Mouse (Mus musculus) E14TG2a.4 (cell line): ENCODE measurements around the gene Tmtc4.

Source experiments
- CTCF ChIP-seq: conservative IDR thresholded peaks from 2 replicates; pipeline ENCODE4 v1.5.1; 2014; ENCODE audit warnings: low read length
- POU5F1 ChIP-seq: IDR thresholded peaks from 2 replicates; pipeline ENCODE4 v1.6.1; 2014; ENCODE audit warnings: low read length, borderline replicate concordance

DNA sequence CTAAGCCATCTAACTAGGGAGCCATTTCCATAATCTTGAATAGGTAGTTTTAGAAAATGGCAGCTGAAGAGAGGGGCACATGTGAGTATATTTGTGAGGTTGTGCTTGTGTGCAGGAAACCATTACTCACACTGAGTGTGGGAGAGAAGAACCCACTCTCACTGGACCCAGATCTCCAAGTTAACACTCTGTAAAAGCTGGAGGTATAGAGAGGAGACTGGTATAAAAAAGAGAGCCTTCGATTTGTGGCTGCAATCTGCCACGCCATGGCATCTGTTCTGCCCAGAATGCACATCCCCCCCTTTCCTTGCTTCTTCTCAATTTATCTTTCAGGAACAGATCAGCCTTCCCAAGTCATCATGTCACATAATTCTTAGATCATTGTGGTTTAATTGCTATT is 24.8 kb upstream of the Tmtc4 start:
- TF ChIP-seq CTCF = no peak
- TF ChIP-seq POU5F1 = no peak
